Mouse (Mus musculus): ENCODE measurements around the gene Mtor. TPM values are rescaled to one million over a fixed set of nuclear protein-coding genes. Genes with fewer than 3 reads are reported as not detected.

Gene Mtor
- 20.7 and 23.7 TPM in 2 replicates for polyA plus RNA-seq (2016; fragmentation: Nextera tagmentation; extraction: Ambion mirVana)

- peak; percentile 94 for DNase-seq (ENCODE audit: low spot score)
- Histone ChIP-seq H3K4me1 (peaks cover 38% of the 10 kb centered on the region), H3K36me3 (replicated peaks) (peaks cover 19% of the 10 kb centered on the region), H3K4me3 (peak within 1 kb of the TSS; percentile 97), H3K27me3 (replicated peaks; ENCODE audit: low read depth, poor library complexity, severe bottlenecking) (no peaks in the 10 kb centered on the region), H3K27ac (replicated peaks) (peak within 1 kb of the TSS; percentile 89), H3K9me3 (no peaks in the 10 kb centered on the region)
- WGBS = under 1% methylated on average over 56 of the region's 56 CpGs
Observed at GRCm38 (mm10) chr4:148448179-148448852, at the start of gene Mtor. Mtor (plus strand) TSS chr4:148448611.

- WGBS = 73% methylated on average over 9 of the region's 9 CpGs
- no peaks in the 10 kb centered on the region for H3K9me3 ChIP-seq
- peaks cover 47% of the 10 kb centered on the region for H3K27me3 ChIP-seq (replicated peaks; ENCODE audit: low read depth, poor library complexity, severe bottlenecking)
- DNase-seq (ENCODE audit: low spot score) = no peak
- H3K4me3 ChIP-seq = no peak overlapping the region
- no peak overlapping the region for H3K27ac ChIP-seq (replicated peaks)
- no peaks in the 10 kb centered on the region for H3K36me3 ChIP-seq (replicated peaks)
- H3K4me1 ChIP-seq = peaks cover 37% of the 10 kb centered on the region
Observed at GRCm38 (mm10) chr4:148399437-148400094, 48.8 kb upstream of the Mtor start.

- Histone ChIP-seq H3K27me3 (replicated peaks; ENCODE audit: low read depth, poor library complexity, severe bottlenecking) (peaks cover 78% of the 10 kb centered on the region), H3K27ac (replicated peaks) (no peak overlapping the region), H3K36me3 (replicated peaks) (no peaks in the 10 kb centered on the region), H3K9me3 (no peaks in the 10 kb centered on the region), H3K4me1 (peaks cover 40% of the 10 kb centered on the region), H3K4me3 (no peak overlapping the region)
- WGBS = 14% methylated on average over 12 of the region's 12 CpGs
- DNase-seq (ENCODE audit: low spot score) = no peak
Observed at GRCm38 (mm10) chr4:148403402-148403801, 45.0 kb upstream of the Mtor start.

- H3K36me3 ChIP-seq (replicated peaks) = no peaks in the 10 kb centered on the region
- DNase-seq (ENCODE audit: low spot score) = no peak
- H3K9me3 ChIP-seq = no peaks in the 10 kb centered on the region
- peaks cover 83% of the 10 kb centered on the region for H3K27me3 ChIP-seq (replicated peaks; ENCODE audit: low read depth, poor library complexity, severe bottlenecking)
- peaks cover 38% of the 10 kb centered on the region for H3K4me1 ChIP-seq
- WGBS = 15% methylated on average over 11 of the region's 11 CpGs
- no peak overlapping the region for H3K27ac ChIP-seq (replicated peaks)
- H3K4me3 ChIP-seq = peak overlapping the region; percentile 23; the same call in 1 of the 2 replicates
Observed at GRCm38 (mm10) chr4:148404748-148405147, 43.7 kb upstream of the Mtor start.

- H3K36me3 ChIP-seq (replicated peaks) = no peaks in the 10 kb centered on the region
- 15% methylated on average over 13 of the region's 13 CpGs for WGBS
- H3K9me3 ChIP-seq = no peaks in the 10 kb centered on the region
- DNase-seq (ENCODE audit: low spot score) = no peak
- H3K27ac ChIP-seq (replicated peaks) = no peak overlapping the region
- peak overlapping the region; percentile 26 for H3K4me3 ChIP-seq
- H3K4me1 ChIP-seq = peaks cover 37% of the 10 kb centered on the region
- H3K27me3 ChIP-seq (replicated peaks; ENCODE audit: low read depth, poor library complexity, severe bottlenecking) = peaks cover 77% of the 10 kb centered on the region
Observed at GRCm38 (mm10) chr4:148405255-148405788, 43.1 kb upstream of the Mtor start.

- H3K4me1 ChIP-seq = peaks cover 24% of the 10 kb centered on the region
- H3K27ac ChIP-seq (replicated peaks) = no peak overlapping the region
- H3K36me3 ChIP-seq (replicated peaks) = no peaks in the 10 kb centered on the region
- H3K27me3 ChIP-seq (replicated peaks; ENCODE audit: low read depth, poor library complexity, severe bottlenecking) = peaks cover 52% of the 10 kb centered on the region
- DNase-seq (ENCODE audit: low spot score) = no peak
- H3K9me3 ChIP-seq = no peaks in the 10 kb centered on the region
- WGBS = 76% methylated on average over 10 of the region's 10 CpGs
- no peak overlapping the region for H3K4me3 ChIP-seq
Observed at GRCm38 (mm10) chr4:148408256-148408975, 40.0 kb upstream of the Mtor start.

- peaks cover 13% of the 10 kb centered on the region for H3K4me1 ChIP-seq
- no peaks in the 10 kb centered on the region for H3K9me3 ChIP-seq
- no peak for DNase-seq (ENCODE audit: low spot score)
- no peak overlapping the region for H3K27ac ChIP-seq (replicated peaks)
- H3K4me3 ChIP-seq = no peak overlapping the region
- WGBS = 19% methylated on average over 16 of the region's 16 CpGs
- no peaks in the 10 kb centered on the region for H3K36me3 ChIP-seq (replicated peaks)
- peaks cover 56% of the 10 kb centered on the region for H3K27me3 ChIP-seq (replicated peaks; ENCODE audit: low read depth, poor library complexity, severe bottlenecking)
Observed at GRCm38 (mm10) chr4:148415575-148415974, 32.8 kb upstream of the Mtor start.

- H3K36me3 ChIP-seq (replicated peaks) = no peaks in the 10 kb centered on the region
- no peaks in the 10 kb centered on the region for H3K9me3 ChIP-seq
- H3K27ac ChIP-seq (replicated peaks) = no peak overlapping the region
- peaks cover 56% of the 10 kb centered on the region for H3K27me3 ChIP-seq (replicated peaks; ENCODE audit: low read depth, poor library complexity, severe bottlenecking)
- peaks cover 13% of the 10 kb centered on the region for H3K4me1 ChIP-seq
- no peak for DNase-seq (ENCODE audit: low spot score)
- no peak overlapping the region for H3K4me3 ChIP-seq
- 49% methylated on average over 11 of the region's 11 CpGs for WGBS
Observed at GRCm38 (mm10) chr4:148417074-148417526, 31.3 kb upstream of the Mtor start.

GRCm38 (mm10) chr4:148417559-148417958 is 30.9 kb upstream of the Mtor start:
- no peaks in the 10 kb centered on the region for H3K36me3 ChIP-seq (replicated peaks)
- peaks cover 13% of the 10 kb centered on the region for H3K4me1 ChIP-seq
- H3K27ac ChIP-seq (replicated peaks) = no peak overlapping the region
- H3K4me3 ChIP-seq = no peak overlapping the region
- H3K27me3 ChIP-seq (replicated peaks; ENCODE audit: low read depth, poor library complexity, severe bottlenecking) = peaks cover 56% of the 10 kb centered on the region
- H3K9me3 ChIP-seq = no peaks in the 10 kb centered on the region
- DNase-seq (ENCODE audit: low spot score) = no peak
- WGBS = 70% methylated on average over 6 of the region's 6 CpGs

- Histone ChIP-seq H3K9me3 (no peaks in the 10 kb centered on the region), H3K27ac (replicated peaks) (no peak overlapping the region), H3K4me3 (no peak overlapping the region), H3K27me3 (replicated peaks; ENCODE audit: low read depth, poor library complexity, severe bottlenecking) (no peaks in the 10 kb centered on the region), H3K36me3 (replicated peaks) (peaks cover 7% of the 10 kb centered on the region), H3K4me1 (peaks cover 13% of the 10 kb centered on the region)
- DNase-seq (ENCODE audit: low spot score) = no peak
- 80% methylated on average over 10 of the region's 10 CpGs for WGBS
Observed at GRCm38 (mm10) chr4:148426950-148427850, 21.2 kb upstream of the Mtor start.

GRCm38 (mm10) chr4:148428544-148428943 is 19.9 kb upstream of the Mtor start:
- Histone ChIP-seq H3K27ac (replicated peaks) (no peak overlapping the region), H3K9me3 (no peaks in the 10 kb centered on the region), H3K4me1 (peaks cover 17% of the 10 kb centered on the region), H3K27me3 (replicated peaks; ENCODE audit: low read depth, poor library complexity, severe bottlenecking) (no peaks in the 10 kb centered on the region), H3K36me3 (replicated peaks) (peaks cover 11% of the 10 kb centered on the region), H3K4me3 (no peak overlapping the region)
- 77% methylated on average over 5 of the region's 5 CpGs for WGBS
- DNase-seq (ENCODE audit: low spot score) = no peak

- peaks cover 17% of the 10 kb centered on the region for H3K36me3 ChIP-seq (replicated peaks)
- H3K4me3 ChIP-seq = no peak overlapping the region
- no peak for DNase-seq (ENCODE audit: low spot score)
- 89% methylated on average over 11 of the region's 11 CpGs for WGBS
- no peaks in the 10 kb centered on the region for H3K9me3 ChIP-seq
- no peaks in the 10 kb centered on the region for H3K27me3 ChIP-seq (replicated peaks; ENCODE audit: low read depth, poor library complexity, severe bottlenecking)
- peaks cover 17% of the 10 kb centered on the region for H3K4me1 ChIP-seq
- no peak overlapping the region for H3K27ac ChIP-seq (replicated peaks)
Observed at GRCm38 (mm10) chr4:148429121-148429520, 19.3 kb upstream of the Mtor start.

Data from embryonic facial prominence, embryonic 10.5 days (tissue).